Mouse (Mus musculus): ENCODE results near the gene Bmyc. TPM values are rescaled to one million over a fixed set of nuclear protein-coding genes. Genes with fewer than 3 reads are reported as not detected.

Gene Bmyc
- polyA plus RNA-seq, 1 experiment from 2014 or later, result 7.4 TPM

Other genes starting within 250 kb of the Bmyc start
- 0.54 and 0.63 TPM in 2 replicates for gene Clic3, start 249.9 kb upstream of the Bmyc start, polyA plus RNA-seq (2015; fragmentation: Nextera tagmentation; extraction: Ambion mirVana)
- gene Paxx, start 245.6 kb upstream of the Bmyc start, polyA plus RNA-seq (2015; fragmentation: Nextera tagmentation; extraction: Ambion mirVana), result 10.1 TPM in 2 replicates
- 0.35 and 0.71 TPM in 2 replicates for gene Ptgds, start 236.7 kb upstream of the Bmyc start, polyA plus RNA-seq (2015; fragmentation: Nextera tagmentation; extraction: Ambion mirVana)
- not detected in 2 replicates for gene Lcn12, start 212.8 kb upstream of the Bmyc start, polyA plus RNA-seq (2015; fragmentation: Nextera tagmentation; extraction: Ambion mirVana)
- gene Fbxw5, start 206.0 kb upstream of the Bmyc start, polyA plus RNA-seq (2015; fragmentation: Nextera tagmentation; extraction: Ambion mirVana), result 23.8 and 24.7 TPM in 2 replicates
- 90.7 and 105 TPM in 2 replicates for gene C8g, start 205.0 kb upstream of the Bmyc start, polyA plus RNA-seq (2015; fragmentation: Nextera tagmentation; extraction: Ambion mirVana)
- gene Traf2, start 159.8 kb upstream of the Bmyc start, polyA plus RNA-seq (2015; fragmentation: Nextera tagmentation; extraction: Ambion mirVana), result 13.0 and 13.3 TPM in 2 replicates
- gene Edf1, start 148.9 kb upstream of the Bmyc start, polyA plus RNA-seq (2015; fragmentation: Nextera tagmentation; extraction: Ambion mirVana), result 190 and 194 TPM in 2 replicates
- gene Mamdc4, start 131.9 kb upstream of the Bmyc start, polyA plus RNA-seq (2015; fragmentation: Nextera tagmentation; extraction: Ambion mirVana), result 2.9 and 7.2 TPM in 2 replicates
- gene Phpt1, start 131.5 kb upstream of the Bmyc start, polyA plus RNA-seq (2015; fragmentation: Nextera tagmentation; extraction: Ambion mirVana), result 31.2 and 34.4 TPM in 2 replicates
- 0.07 TPM in 1 of 2 replicates, not detected in the other for gene Ajm1, start 125.0 kb upstream of the Bmyc start, polyA plus RNA-seq (2015; fragmentation: Nextera tagmentation; extraction: Ambion mirVana)
- 17.5 and 19.9 TPM in 2 replicates for gene Rabl6, start 98.2 kb upstream of the Bmyc start, polyA plus RNA-seq (2015; fragmentation: Nextera tagmentation; extraction: Ambion mirVana)
- gene Ccdc183, start 89.1 kb upstream of the Bmyc start, polyA plus RNA-seq (2015; fragmentation: Nextera tagmentation; extraction: Ambion mirVana), result 0.02 and 0.05 TPM in 2 replicates
- gene Tmem141, start 84.7 kb upstream of the Bmyc start, polyA plus RNA-seq (2015; fragmentation: Nextera tagmentation; extraction: Ambion mirVana), result 9.0 and 10.5 TPM in 2 replicates
- gene Fcna, start 78.7 kb upstream of the Bmyc start, polyA plus RNA-seq (2015; fragmentation: Nextera tagmentation; extraction: Ambion mirVana), result 86.7 and 88.1 TPM in 2 replicates
- gene Lcn8, start 53.6 kb upstream of the Bmyc start, polyA plus RNA-seq (2015; fragmentation: Nextera tagmentation; extraction: Ambion mirVana), result not detected in 2 replicates
- gene Lcn5, start 48.8 kb upstream of the Bmyc start, polyA plus RNA-seq (2015; fragmentation: Nextera tagmentation; extraction: Ambion mirVana), result not detected in 2 replicates
- not detected in 2 replicates for gene Lcn6, start 30.0 kb upstream of the Bmyc start, polyA plus RNA-seq (2015; fragmentation: Nextera tagmentation; extraction: Ambion mirVana)
- not detected in 2 replicates for gene Lcn10, start 24.0 kb upstream of the Bmyc start, polyA plus RNA-seq (2015; fragmentation: Nextera tagmentation; extraction: Ambion mirVana)
- gene Obp2a, start 6.7 kb upstream of the Bmyc start, polyA plus RNA-seq (2015; fragmentation: Nextera tagmentation; extraction: Ambion mirVana), result not detected in 2 replicates
- gene Obp2b, start 30.3 kb downstream of the Bmyc start, polyA plus RNA-seq (2015; fragmentation: Nextera tagmentation; extraction: Ambion mirVana), result not detected in 2 replicates
- gene Lcn3, start 58.8 kb downstream of the Bmyc start, polyA plus RNA-seq (2015; fragmentation: Nextera tagmentation; extraction: Ambion mirVana), result not detected in 2 replicates
- gene Lcn11, start 70.3 kb downstream of the Bmyc start, polyA plus RNA-seq (2015; fragmentation: Nextera tagmentation; extraction: Ambion mirVana), result not detected in 2 replicates
- not detected in 2 replicates for gene Gm13539, start 75.5 kb downstream of the Bmyc start, polyA plus RNA-seq (2015; fragmentation: Nextera tagmentation; extraction: Ambion mirVana)
- gene Glt6d1, start 109.1 kb downstream of the Bmyc start, polyA plus RNA-seq (2015; fragmentation: Nextera tagmentation; extraction: Ambion mirVana), result not detected in 2 replicates
- gene Lcn9, start 116.4 kb downstream of the Bmyc start, polyA plus RNA-seq (2015; fragmentation: Nextera tagmentation; extraction: Ambion mirVana), result not detected in 2 replicates
- not detected in 2 replicates for gene Sohlh1, start 140.5 kb downstream of the Bmyc start, polyA plus RNA-seq (2015; fragmentation: Nextera tagmentation; extraction: Ambion mirVana)
- gene Kcnt1, start 157.0 kb downstream of the Bmyc start, polyA plus RNA-seq (2015; fragmentation: Nextera tagmentation; extraction: Ambion mirVana), result not detected in 2 replicates